Mouse (Mus musculus): Measurements from ENCODE around the gene Nop2. TPM values are rescaled to one million over a fixed set of nuclear protein-coding genes. Genes with fewer than 3 reads are reported as not detected.

The Nop2 gene
- polyA plus RNA-seq, 2 experiments: 48.5 to 54.2 TPM

DNA sequence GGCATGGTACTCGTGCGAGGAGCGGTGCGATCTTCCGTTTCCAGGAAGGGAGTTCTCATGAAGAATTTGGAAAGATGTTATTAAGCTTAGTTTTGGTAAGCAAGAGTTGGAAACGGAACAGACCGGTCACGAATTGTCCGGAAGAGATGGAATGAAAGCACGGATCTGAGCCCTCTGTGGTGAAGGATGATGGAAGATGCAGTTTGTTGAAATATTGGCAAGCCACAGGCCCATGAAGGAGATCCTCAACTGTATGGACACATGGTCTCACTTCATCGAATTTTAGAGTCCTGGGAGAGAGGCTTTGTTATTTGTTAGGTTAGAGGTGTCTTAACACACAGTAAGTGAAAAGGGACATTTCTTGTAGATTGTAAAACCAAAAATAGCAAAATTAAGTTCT is 761 bp downstream of the Nop2 start:
- Histone ChIP-seq H3K27me3 (ENCODE audit: control insufficient read depth, insufficient read depth, low read length) (no peaks in the 10 kb centered on the region), H3K4me2 (replicated peaks; ENCODE audit: low read depth, low read length, severe bottlenecking) (peak overlapping the region; percentile 86), H3K27ac (replicated peaks; ENCODE audit: low read depth, low read length) (no peak overlapping the region), H3K9me3 (ENCODE audit: control insufficient read depth, low read length) (no peaks in the 10 kb centered on the region), H3K4me1 (ENCODE audit: control insufficient read depth, insufficient read depth, low read length) (no peaks in the 10 kb centered on the region), H3K4me3 (replicated peaks; ENCODE audit: low read length) (peak overlapping the region; percentile 83), H3K9ac (ENCODE audit: low read depth, low read length, severe bottlenecking) (peak overlapping the region; percentile 73), H3K36me3 (ENCODE audit: control insufficient read depth, insufficient read depth, low read length) (peaks cover 72% of the 10 kb centered on the region)
- WGBS: 10% methylated on average over 11 of the region's 11 CpGs
- DNase-seq (ENCODE audit: low spot score) (no peak), ATAC-seq (ENCODE audit: low FRiP score, low read depth) (no peak)
- no peak for TF ChIP-seq POLR2A (IDR thresholded peaks at IDR 0.05; ENCODE audit: borderline replicate concordance, extremely low read depth, insufficient read depth, insufficient read length)

DNA sequence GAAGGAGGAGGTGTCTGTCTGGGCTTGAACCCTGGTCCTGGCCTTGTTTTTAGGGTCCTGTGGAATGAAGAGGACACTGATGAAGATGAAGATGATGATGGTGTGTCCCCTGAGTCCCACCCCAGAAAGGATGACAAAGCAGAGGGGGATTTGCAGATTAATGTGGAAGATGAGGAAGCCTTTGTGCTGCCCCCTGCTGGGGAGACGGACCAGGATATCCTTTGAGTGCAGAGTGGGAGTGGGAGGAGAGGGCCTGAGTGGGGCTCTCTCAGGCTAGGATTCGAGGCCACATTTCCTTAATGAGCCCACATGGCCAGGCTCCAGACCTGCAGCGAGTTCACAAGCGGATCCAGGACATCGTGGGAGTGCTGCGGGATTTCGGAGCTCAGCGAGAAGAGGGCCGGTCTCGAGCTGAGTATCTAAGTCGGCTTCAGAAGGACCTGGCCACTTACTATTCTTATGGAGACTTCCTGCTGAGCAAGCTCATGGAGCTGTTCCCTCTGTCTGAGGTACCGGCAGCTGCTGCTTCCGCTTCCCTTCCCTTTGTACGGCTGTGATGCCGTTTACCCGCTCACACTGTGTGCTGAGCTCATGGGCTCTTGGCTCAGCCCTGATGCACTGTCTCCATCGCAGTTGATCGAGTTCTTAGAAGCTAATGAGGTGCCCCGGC is 5.4 kb downstream of the Nop2 start:
- Histone ChIP-seq H3K36me3 (ENCODE audit: control insufficient read depth, insufficient read depth, low read length) (peaks cover 89% of the 10 kb centered on the region), H3K27me3 (ENCODE audit: control insufficient read depth, insufficient read depth, low read length) (no peaks in the 10 kb centered on the region), H3K4me1 (ENCODE audit: control insufficient read depth, insufficient read depth, low read length) (no peaks in the 10 kb centered on the region), H3K9ac (ENCODE audit: low read depth, low read length, severe bottlenecking) (no peak overlapping the region; the same call in 1 of the 2 replicates), H3K4me3 (replicated peaks; ENCODE audit: low read length) (no peak overlapping the region), H3K4me2 (replicated peaks; ENCODE audit: low read depth, low read length, severe bottlenecking) (no peak overlapping the region), H3K9me3 (ENCODE audit: control insufficient read depth, low read length) (no peaks in the 10 kb centered on the region), H3K27ac (replicated peaks; ENCODE audit: low read depth, low read length) (no peak overlapping the region)
- DNase-seq (ENCODE audit: low spot score) (no peak), ATAC-seq (ENCODE audit: low FRiP score, low read depth) (no peak)
- no peak for TF ChIP-seq POLR2A (IDR thresholded peaks at IDR 0.05; ENCODE audit: borderline replicate concordance, extremely low read depth, insufficient read depth, insufficient read length)
- WGBS: 91% methylated on average over 19 of the region's 19 CpGs

DNA sequence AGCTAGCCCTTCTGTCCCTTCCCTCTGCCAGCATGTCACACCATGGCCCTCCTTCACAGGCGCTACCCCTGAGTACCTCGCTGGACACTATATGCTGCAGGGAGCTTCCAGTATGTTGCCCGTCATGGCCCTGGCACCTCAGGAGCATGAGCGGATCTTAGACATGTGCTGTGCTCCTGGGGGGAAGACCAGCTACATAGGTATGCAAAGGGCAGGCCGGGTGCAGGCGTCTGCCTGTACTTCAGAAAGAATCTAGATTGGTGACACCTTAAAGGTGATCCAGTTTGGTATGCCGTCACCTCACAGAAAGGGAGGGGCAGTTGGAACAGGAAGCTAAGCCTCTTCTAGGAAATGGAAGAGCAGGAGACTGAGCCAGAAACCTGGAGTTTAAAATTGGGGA is 8.0 kb downstream of the Nop2 start:
- Histone ChIP-seq H3K4me2 (replicated peaks; ENCODE audit: low read depth, low read length, severe bottlenecking) (no peak overlapping the region), H3K9ac (ENCODE audit: low read depth, low read length, severe bottlenecking) (no peak overlapping the region), H3K9me3 (ENCODE audit: control insufficient read depth, low read length) (no peaks in the 10 kb centered on the region), H3K36me3 (ENCODE audit: control insufficient read depth, insufficient read depth, low read length) (peaks cover 91% of the 10 kb centered on the region), H3K27ac (replicated peaks; ENCODE audit: low read depth, low read length) (no peak overlapping the region), H3K27me3 (ENCODE audit: control insufficient read depth, insufficient read depth, low read length) (no peaks in the 10 kb centered on the region), H3K4me3 (replicated peaks; ENCODE audit: low read length) (no peak overlapping the region), H3K4me1 (ENCODE audit: control insufficient read depth, insufficient read depth, low read length) (no peaks in the 10 kb centered on the region)
- ATAC-seq (ENCODE audit: low FRiP score, low read depth): no peak
- 86% methylated on average over 7 of the region's 7 CpGs for WGBS
- DNase-seq (ENCODE audit: low spot score): no peak
- TF ChIP-seq POLR2A (IDR thresholded peaks at IDR 0.05; ENCODE audit: borderline replicate concordance, extremely low read depth, insufficient read depth, insufficient read length): no peak

DNA sequence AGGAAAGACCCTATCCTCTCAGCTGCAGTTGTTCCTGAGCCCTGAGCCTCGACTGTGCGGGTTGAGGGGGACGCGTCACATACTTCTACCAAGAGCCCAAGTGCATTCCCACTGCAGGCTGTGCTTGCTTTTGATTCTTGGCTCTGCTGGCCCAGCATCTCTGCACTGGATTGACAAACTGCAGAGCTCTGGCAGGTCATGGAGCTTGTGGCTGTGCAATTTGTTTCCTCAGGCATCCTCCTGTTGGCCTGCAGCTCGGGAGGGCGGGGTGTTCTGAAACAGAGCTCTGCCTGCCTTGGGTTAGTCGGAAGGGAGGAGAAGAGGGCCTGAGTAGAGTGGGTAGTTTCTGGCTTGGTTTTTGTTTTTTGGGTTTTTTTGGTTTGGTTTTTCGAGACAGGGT is 10.7 kb downstream of the Nop2 start:
- H3K4me2 ChIP-seq (replicated peaks; ENCODE audit: low read depth, low read length, severe bottlenecking): no peak overlapping the region
- peaks cover 65% of the 10 kb centered on the region for H3K36me3 ChIP-seq (ENCODE audit: control insufficient read depth, insufficient read depth, low read length)
- 86% methylated on average over 8 of the region's 8 CpGs for WGBS
- TF ChIP-seq POLR2A (IDR thresholded peaks at IDR 0.05; ENCODE audit: borderline replicate concordance, extremely low read depth, insufficient read depth, insufficient read length): no peak
- H3K9ac ChIP-seq (ENCODE audit: low read depth, low read length, severe bottlenecking): no peak overlapping the region
- no peaks in the 10 kb centered on the region for H3K27me3 ChIP-seq (ENCODE audit: control insufficient read depth, insufficient read depth, low read length)
- H3K9me3 ChIP-seq (ENCODE audit: control insufficient read depth, low read length): no peaks in the 10 kb centered on the region
- H3K27ac ChIP-seq (replicated peaks; ENCODE audit: low read depth, low read length): no peak overlapping the region
- no peak overlapping the region for H3K4me3 ChIP-seq (replicated peaks; ENCODE audit: low read length)
- ATAC-seq (ENCODE audit: low FRiP score, low read depth) (no peak), DNase-seq (ENCODE audit: low spot score) (no peak)
- H3K4me1 ChIP-seq (ENCODE audit: control insufficient read depth, insufficient read depth, low read length): peaks cover 15% of the 10 kb centered on the region

DNA sequence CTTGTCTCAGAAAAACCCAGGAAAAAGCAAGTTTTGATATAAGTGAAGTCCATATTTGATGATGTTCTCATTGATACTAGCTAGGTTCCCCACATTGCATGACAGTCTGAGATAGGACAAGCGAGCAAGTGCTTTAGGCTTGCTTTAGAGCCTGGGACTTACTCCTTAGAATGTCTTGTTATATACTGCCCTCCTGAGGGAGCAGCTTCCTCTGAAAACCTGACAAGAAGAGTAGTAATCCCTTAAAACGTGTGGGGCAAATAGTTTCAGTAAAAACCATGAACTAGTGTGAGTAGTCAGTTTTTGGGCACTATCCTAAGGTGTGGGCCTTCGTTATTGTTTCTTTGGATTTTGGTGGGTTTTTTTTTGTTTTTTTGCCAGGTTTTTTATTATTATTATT is 11.4 kb downstream of the Nop2 start:
- Histone ChIP-seq H3K9me3 (ENCODE audit: control insufficient read depth, low read length) (no peaks in the 10 kb centered on the region), H3K27ac (replicated peaks; ENCODE audit: low read depth, low read length) (no peak overlapping the region), H3K9ac (ENCODE audit: low read depth, low read length, severe bottlenecking) (no peak overlapping the region), H3K4me2 (replicated peaks; ENCODE audit: low read depth, low read length, severe bottlenecking) (no peak overlapping the region), H3K4me3 (replicated peaks; ENCODE audit: low read length) (no peak overlapping the region), H3K27me3 (ENCODE audit: control insufficient read depth, insufficient read depth, low read length) (no peaks in the 10 kb centered on the region), H3K4me1 (ENCODE audit: control insufficient read depth, insufficient read depth, low read length) (peaks cover 19% of the 10 kb centered on the region), H3K36me3 (ENCODE audit: control insufficient read depth, insufficient read depth, low read length) (peaks cover 59% of the 10 kb centered on the region)
- ATAC-seq (ENCODE audit: low FRiP score, low read depth) (no peak), DNase-seq (ENCODE audit: low spot score) (no peak)
- WGBS: 74% methylated on average over 3 of the region's 3 CpGs
- no peak for TF ChIP-seq POLR2A (IDR thresholded peaks at IDR 0.05; ENCODE audit: borderline replicate concordance, extremely low read depth, insufficient read depth, insufficient read length)

Data from limb, embryonic 14.5 days (tissue).